Mouse (Mus musculus): ENCODE measurements around the gene Med29.

The Med29 gene

DNA sequence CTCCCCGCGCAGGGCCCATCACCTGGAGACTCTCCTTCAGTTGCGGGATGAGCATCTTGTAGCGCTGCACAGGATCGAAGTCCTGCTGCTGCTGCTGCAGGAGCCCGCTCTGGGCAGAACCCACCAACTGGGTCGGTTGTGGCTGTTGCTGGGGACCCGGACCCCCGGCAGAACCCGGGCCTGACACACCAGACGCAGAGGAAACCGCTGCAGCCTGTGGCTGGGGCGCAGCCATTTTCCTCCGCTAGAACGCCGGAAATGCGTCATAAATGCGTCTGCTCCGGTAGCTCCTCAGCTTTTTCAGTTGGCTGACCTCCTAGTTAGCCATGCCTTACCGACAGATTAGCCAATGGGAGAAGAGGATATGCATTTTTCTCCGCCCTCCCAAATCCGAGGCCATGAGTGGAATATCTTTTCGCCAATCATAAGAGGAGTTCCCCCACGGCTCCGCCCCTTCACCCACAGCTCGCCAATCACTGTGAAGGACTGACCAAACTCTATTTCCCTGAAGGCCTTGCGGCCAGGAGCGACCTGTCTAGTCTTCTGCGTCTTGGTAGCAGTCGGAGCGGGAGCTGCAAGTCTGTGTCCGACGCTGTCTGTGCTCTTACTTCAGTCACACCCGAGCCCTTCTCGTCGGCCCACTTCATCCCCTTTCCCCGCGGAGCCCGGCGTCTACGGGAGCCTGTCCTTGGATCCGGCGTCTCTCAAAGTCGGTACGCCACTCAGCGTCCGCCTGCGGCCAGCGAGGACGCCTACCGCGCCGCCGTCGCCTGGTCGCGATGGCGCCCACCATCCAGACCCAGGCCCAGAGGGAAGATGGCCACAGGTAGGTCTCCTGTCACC lies at the start of gene Med29, which contains the start of gene Paf1:
Med29 (minus strand) TSS at position 280 of the 843 bp plus-strand sequence.
Paf1 (plus strand) TSS at position 523 of the 843 bp plus-strand sequence.
- DNase-seq (ENCODE audit: low read depth, low spot score) = peak; percentile 99

DNA sequence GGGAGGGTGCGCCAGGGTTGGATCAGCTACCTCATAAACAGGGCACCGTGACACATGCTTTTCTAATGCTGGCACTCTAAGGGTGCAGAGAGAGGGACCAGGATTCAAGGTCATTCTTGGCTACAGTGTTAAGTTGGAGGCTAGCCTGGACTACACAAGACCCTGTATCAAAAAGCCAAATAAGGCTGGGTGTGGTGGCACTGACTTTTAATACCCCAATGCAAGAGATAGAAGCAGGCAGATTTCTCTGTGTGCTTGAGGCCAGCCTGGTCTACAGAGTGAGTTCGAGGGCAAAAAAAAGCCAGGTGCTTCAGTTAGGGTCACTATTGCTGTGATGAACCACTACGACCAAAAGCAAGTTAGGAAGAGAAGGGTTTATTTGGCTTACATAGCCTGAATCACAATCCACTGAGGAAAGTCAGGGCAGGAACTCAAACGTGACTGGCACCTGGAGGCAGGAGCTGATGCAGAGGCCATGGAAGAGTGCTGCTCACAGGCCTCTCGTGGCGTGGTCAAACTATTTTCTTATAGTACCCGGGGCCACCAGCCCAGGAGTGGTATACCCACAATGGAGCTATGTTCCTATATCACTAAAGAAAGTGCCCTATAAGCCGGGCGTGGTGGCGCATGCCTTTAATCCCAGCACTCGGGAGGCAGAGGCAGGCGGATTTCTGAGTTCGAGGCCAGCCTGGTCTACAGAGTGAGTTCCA lies 49.4 kb upstream of the Med29 start:
- DNase-seq (ENCODE audit: low read depth, low spot score) = no peak

DNA sequence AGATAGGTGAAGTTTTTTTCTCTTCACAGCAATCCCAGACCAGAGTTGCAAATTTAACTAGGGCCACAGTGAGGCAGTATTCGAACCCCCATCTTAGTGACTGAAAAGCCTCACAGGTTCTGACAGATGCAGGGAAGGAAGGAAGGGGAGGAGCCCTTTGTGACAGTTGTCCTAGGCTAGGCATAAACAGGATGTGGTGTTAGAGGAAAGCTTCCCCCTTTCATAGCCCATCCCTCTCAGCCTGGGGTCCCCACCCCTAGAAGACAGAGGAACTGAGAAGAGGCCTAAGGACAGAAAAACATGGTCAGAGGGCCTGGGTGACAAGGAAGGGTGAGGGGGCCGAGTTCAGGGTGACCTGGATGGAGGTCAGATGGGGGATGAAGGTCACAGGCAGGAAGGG lies 48.2 kb upstream of the Med29 start:
- DNase-seq (ENCODE audit: low read depth, low spot score) = no peak

DNA sequence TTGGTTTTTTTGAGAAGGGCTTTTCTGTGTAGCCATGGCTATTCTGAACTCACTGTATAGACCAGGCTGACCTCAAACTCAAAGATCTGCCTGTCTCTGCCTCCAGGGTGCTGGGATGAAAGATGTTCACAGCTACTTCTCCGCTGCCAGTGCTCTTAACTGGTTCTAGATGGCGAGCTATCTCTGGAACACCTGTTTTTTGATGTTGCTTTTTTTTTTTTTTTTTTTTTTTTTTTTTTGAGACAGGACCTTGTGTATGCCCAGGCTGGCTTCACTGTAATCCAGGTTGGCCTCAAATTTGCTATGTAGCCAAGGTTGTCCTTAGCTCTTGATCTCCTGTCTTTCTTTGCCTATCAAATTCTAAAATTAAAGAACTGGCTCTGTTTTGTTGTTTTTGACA lies 46.3 kb upstream of the Med29 start:
- no peak for DNase-seq (ENCODE audit: low read depth, low spot score)

- no peak for DNase-seq (ENCODE audit: low read depth, low spot score)
Measured at GRCm38 (mm10) chr7:28437964-28438363, 45.5 kb upstream of the Med29 start.

GRCm38 (mm10) chr7:28436932-28437570 lies 44.5 kb upstream of the Med29 start, which contains the start of gene Gmfg:
Gene Gmfg (plus strand): TSS chr7:28437447.
- peak; percentile 51 for DNase-seq (ENCODE audit: low read depth, low spot score)

GRCm38 (mm10) chr7:28436271-28436904 lies 43.9 kb upstream of the Med29 start:
- DNase-seq (ENCODE audit: low read depth, low spot score) = peak; percentile 99

DNA sequence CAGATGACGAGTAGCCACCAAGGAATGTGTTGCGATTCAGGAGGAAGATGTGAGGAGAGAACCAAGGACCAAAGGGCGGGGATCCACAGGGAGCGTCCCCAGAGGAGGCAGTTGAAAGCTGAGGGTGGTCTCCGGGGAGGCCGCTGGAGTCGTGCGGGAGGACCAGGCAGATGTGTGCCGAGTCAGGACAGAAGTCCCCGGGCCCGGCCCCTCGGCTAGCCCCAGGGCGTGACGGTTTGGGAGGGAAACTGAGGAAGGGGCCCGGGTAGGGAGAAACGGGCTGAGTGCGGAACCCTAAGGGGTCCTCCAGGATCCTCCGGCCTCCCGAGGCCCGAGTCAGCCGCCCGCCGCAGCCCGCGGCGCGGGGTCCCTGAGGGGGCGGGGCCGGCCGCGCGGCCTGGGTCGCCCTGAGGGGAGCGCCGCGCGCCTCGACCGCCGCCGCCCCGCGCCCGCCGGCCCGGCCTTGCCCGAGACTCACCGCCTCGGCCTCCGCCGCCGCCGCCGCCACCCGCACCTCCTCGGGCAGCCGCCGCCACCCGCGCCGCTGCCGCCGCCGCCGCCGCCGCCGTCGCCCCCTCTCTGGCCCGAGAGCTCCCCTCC lies 43.3 kb upstream of the Med29 start:
- DNase-seq (ENCODE audit: low read depth, low spot score) = no peak

DNA sequence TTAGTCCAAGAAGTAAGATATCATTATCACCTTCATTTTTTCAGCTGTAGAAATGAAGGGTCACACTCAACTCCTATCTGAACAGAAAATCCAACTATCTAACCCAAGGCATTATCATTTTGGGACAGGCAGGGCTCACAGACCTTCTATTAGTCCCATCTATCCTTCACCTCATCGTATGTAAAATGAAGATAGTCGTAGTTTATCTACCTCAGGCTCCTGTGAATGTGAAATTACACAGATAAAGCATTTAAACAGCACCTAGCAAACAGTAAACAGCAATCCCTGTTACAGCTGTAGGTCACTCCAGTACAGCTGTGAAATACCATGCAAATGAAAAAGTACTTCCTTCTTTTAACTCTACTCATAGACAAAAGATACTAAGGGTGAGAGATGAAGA lies 39.7 kb upstream of the Med29 start:
- no peak for DNase-seq (ENCODE audit: low read depth, low spot score)

GRCm38 (mm10) chr7:28430512-28430911 lies 38.0 kb upstream of the Med29 start:
- DNase-seq (ENCODE audit: low read depth, low spot score) = no peak

DNA sequence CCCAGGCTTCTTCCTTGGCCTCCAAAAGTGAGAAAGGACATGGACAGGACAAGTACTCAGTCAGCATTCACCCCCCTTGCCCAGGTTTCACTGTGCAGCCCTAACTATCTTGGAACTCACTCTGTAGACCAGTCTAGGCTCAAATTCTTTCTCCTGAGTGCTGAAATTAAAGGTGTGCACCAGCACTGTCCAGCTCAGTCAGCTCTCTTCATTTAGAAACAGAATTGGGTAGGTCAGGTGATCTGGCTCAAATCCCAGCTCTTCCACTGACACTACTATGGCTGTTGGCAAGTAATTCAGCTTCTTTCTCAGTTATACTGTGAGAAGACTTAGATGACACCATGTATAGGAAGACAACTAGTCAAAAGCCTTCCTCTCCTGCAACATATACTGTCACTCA lies 35.2 kb upstream of the Med29 start:
- no peak for DNase-seq (ENCODE audit: low read depth, low spot score)

GRCm38 (mm10) chr7:28423018-28423417 lies 30.5 kb upstream of the Med29 start:
- DNase-seq (ENCODE audit: low read depth, low spot score) = no peak

DNA sequence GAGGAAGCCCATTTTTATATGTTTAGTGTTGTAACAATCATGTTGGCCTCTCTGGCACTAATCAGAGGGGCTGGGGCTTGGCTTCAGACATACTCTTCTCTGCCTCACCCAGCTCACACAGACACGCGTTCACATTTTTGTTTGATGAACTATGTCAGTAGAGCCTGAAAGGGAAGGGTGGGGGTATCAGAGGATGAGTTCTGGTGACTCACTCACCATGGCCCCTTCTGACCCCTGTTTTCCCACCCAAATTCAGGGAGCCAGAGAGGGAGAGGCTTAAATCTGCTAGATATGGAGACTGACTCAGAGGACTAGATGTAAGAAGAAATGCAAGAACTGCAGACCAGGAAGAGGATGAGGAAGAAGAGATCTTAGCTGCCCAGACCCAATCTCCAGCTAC lies 26.9 kb upstream of the Med29 start:
- DNase-seq (ENCODE audit: low read depth, low spot score) = no peak

DNA sequence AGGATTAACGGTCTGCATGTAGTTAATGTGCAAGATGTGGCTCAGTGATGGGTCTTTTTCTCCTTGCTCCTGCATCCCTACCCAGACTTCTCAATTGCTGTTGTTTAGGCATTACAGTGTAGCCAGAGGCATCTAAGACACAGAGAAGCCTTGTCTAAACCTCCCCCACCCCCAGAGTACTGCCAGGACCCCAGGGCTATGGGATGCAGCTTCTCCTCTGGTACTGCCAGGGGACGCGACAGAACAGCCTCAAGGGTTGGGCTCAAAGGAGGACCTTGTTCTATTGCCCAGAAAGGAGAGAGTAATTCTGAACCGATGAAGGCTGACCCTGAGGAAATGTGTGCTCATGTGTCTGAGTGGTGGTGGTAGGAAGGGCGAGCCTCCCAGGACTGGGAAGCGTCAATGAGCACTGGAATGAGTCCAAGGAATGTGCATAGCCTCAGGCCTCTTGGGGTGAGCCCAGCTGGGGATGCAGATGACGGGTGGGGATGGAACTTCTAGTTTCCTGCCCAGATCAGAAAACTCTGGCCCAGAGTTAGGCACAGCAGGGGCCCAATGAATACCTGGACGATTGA lies 25.7 kb upstream of the Med29 start:
- no peak for DNase-seq (ENCODE audit: low read depth, low spot score)

- no peak for DNase-seq (ENCODE audit: low read depth, low spot score)
Measured at GRCm38 (mm10) chr7:28417368-28417767, 24.9 kb upstream of the Med29 start.

GRCm38 (mm10) chr7:28412826-28413225 lies 20.3 kb upstream of the Med29 start:
- no peak for DNase-seq (ENCODE audit: low read depth, low spot score)

DNA sequence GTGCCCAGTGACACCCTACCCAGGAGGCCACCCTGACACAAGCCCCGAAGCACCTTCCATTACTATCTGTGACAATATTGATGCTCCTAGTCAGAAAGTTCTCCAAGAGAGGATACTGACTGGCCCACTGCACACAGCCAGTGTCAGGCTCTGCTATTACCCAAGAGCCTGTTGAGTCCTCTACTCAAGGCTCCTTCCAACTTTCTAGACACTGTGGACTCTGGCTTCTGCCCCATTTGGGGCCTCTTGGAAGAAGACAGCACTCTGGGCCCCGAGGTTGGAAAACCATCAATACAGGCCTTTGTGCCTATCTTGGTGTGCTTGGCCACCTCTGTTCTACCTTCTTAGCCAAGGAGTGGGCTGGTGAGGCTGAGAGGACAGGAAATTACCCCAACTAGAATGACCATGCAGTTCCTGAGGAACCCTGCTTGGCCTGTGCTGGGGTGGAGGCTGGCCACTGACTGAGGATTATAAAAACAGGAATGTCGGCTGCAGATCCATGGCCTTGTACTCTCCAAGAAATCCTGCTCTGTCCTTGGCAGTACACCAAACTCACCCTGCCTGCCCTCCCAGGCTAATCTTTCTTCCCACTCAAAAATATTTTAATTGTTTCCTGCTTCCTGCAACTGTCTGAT lies 18.4 kb upstream of the Med29 start:
- DNase-seq (ENCODE audit: low read depth, low spot score) = no peak

- no peak for DNase-seq (ENCODE audit: low read depth, low spot score)
Measured at GRCm38 (mm10) chr7:28401942-28402341, 9.4 kb upstream of the Med29 start.

- DNase-seq (ENCODE audit: low read depth, low spot score) = no peak
Measured at GRCm38 (mm10) chr7:28401030-28401429, 8.5 kb upstream of the Med29 start.

GRCm38 (mm10) chr7:28398696-28399340 lies 6.3 kb upstream of the Med29 start:
- DNase-seq (ENCODE audit: low read depth, low spot score) = no peak

All from brain, embryonic 18.5 days (tissue).